Mouse (Mus musculus) heart, adult 18-20 months (tissue): ENCODE measurements around the gene Cstf1. TPM values are rescaled to one million over a fixed set of nuclear protein-coding genes. Genes with fewer than 3 reads are reported as not detected.

ENCODE experiments used
- DNase-seq, 2 experiments: peaks; one replicate each; pipeline ENCODE4 v3.0.0; 2021 to 2022; ENCODE audit warnings: mixed read lengths in 1 of 2
- long read RNA-seq, 2 experiments: library from polyadenylated mRNA; stranded (forward); transcript quantifications; one replicate each; pipeline ENCODE4 v2.0.0; 2021
- total RNA-seq, 2 experiments: library from RNA; stranded (reverse); gene quantifications; 2 replicates each; pipeline ENCODE4 v1.2.3; 2021

The Cstf1 gene
- total RNA-seq = 10 to 100 TPM; 14.2 to 19.4 TPM
- long read RNA-seq, experiment 1, transcript Cstf1-201 (6 exons, 3,451 nt) = major isoform, 13 of 19 reads
- long read RNA-seq, experiment 1, partial matches to known transcripts = 3 of 19 reads
- long read RNA-seq, experiment 1, other reads (novel, unspliced or antisense) = 3 of 19 reads
- long read RNA-seq, experiment 2, transcript Cstf1-201 (6 exons, 3,451 nt) = major isoform, 8 of 11 reads
- long read RNA-seq, experiment 2, partial matches to known transcripts = 2 of 11 reads
- long read RNA-seq, experiment 2, other reads (novel, unspliced or antisense) = 1 of 11 reads

- DNase-seq = peak; percentile 97
Observed at GRCm38 (mm10) chr2:172370411-172371223, at the start of gene Cstf1, which contains the start of gene Aurka. TSS of gene Cstf1 (plus strand) at chr2:172370681. TSS of gene Aurka (minus strand) at chr2:172370535.

- peak; percentile 6 to 61 for DNase-seq
Observed at GRCm38 (mm10) chr2:172320878-172321277, 49.6 kb upstream of the Cstf1 start.

GRCm38 (mm10) chr2:172328248-172328647 lies 42.2 kb upstream of the Cstf1 start:
- DNase-seq = no peak

GRCm38 (mm10) chr2:172329179-172329578 lies 41.3 kb upstream of the Cstf1 start:
- DNase-seq = no peak

GRCm38 (mm10) chr2:172338206-172338942 lies 32.1 kb upstream of the Cstf1 start:
- no peak for DNase-seq

GRCm38 (mm10) chr2:172340936-172341335 lies 29.5 kb upstream of the Cstf1 start:
- no peak for DNase-seq

GRCm38 (mm10) chr2:172341606-172342005 lies 28.9 kb upstream of the Cstf1 start:
- DNase-seq = no peak

GRCm38 (mm10) chr2:172343751-172344150 lies 26.7 kb upstream of the Cstf1 start:
- DNase-seq = no peak

- no peak for DNase-seq
Observed at GRCm38 (mm10) chr2:172344669-172345068, 25.8 kb upstream of the Cstf1 start.

GRCm38 (mm10) chr2:172345258-172345738 lies 25.2 kb upstream of the Cstf1 start, which contains the start of gene Fam210b:
TSS of gene Fam210b (plus strand) at chr2:172345565.
- peak; percentile 99 for DNase-seq

GRCm38 (mm10) chr2:172346034-172346929 lies 24.2 kb upstream of the Cstf1 start:
- DNase-seq = peak; percentile 39 to 60

- DNase-seq = no peak
Observed at GRCm38 (mm10) chr2:172346933-172347611, 23.4 kb upstream of the Cstf1 start.

- DNase-seq = peak; percentile 30 to 47
Observed at GRCm38 (mm10) chr2:172348297-172348950, 22.1 kb upstream of the Cstf1 start.

- DNase-seq = no peak
Observed at GRCm38 (mm10) chr2:172349776-172350175, 20.7 kb upstream of the Cstf1 start.

GRCm38 (mm10) chr2:172350773-172351172 lies 19.7 kb upstream of the Cstf1 start:
- no peak for DNase-seq

GRCm38 (mm10) chr2:172353218-172353617 lies 17.3 kb upstream of the Cstf1 start:
- DNase-seq = peak in 1 of 2 experiments; percentile 12

- DNase-seq = no peak
Observed at GRCm38 (mm10) chr2:172354761-172355160, 15.7 kb upstream of the Cstf1 start.

GRCm38 (mm10) chr2:172355833-172356232 lies 14.6 kb upstream of the Cstf1 start:
- no peak for DNase-seq

GRCm38 (mm10) chr2:172363176-172363575 lies 7.3 kb upstream of the Cstf1 start:
- DNase-seq = no peak

GRCm38 (mm10) chr2:172371258-172371657 lies 777 bp downstream of the Cstf1 start:
- DNase-seq = no peak
